Mouse (Mus musculus) C2C12 (cell line): ENCODE results near the gene Fcrl1. TPM values are rescaled to one million over a fixed set of nuclear protein-coding genes. Genes with fewer than 3 reads are reported as not detected.
"Not testable (repeated sequence)": the region's sequence is repeated elsewhere in the genome, so short reads cannot be mapped to it uniquely, and the experiment has no call there.

Source experiments
- H3K27me3 ChIP-seq: one replicate; pipeline ENCODE4 v1.6.1; 2011; ENCODE audit not compliant: control insufficient read depth, insufficient read depth, insufficient read length
- H3K36me3 ChIP-seq: one replicate; pipeline ENCODE4 v1.6.1; 2011; ENCODE audit not compliant: control insufficient read depth, insufficient read depth
- H3K4me3 ChIP-seq: one replicate; pipeline ENCODE4 v1.5.1; 2011; ENCODE audit warnings: mild to moderate bottlenecking, control low read depth; ENCODE audit not compliant: poor library complexity, insufficient read depth, severe bottlenecking
- H3K79me2 ChIP-seq: one replicate; pipeline ENCODE4 v1.6.1; 2011; ENCODE audit not compliant: control insufficient read depth, insufficient read depth
- H3K79me3 ChIP-seq: one replicate; pipeline ENCODE4 v1.6.1; 2011; ENCODE audit warnings: low read depth, control low read depth
- H3ac ChIP-seq: one replicate; pipeline ENCODE3; 2011; ENCODE audit warnings: low read depth; ENCODE audit not compliant: control insufficient read depth, insufficient read length
- CEBPB ChIP-seq: IDR thresholded peaks from one replicate; pipeline ENCODE4 v1.6.1; 2011; ENCODE audit warnings: low read depth, mild to moderate bottlenecking, control low read depth, moderate library complexity
- CTCF ChIP-seq: IDR thresholded peaks from one replicate; pipeline ENCODE4 v1.5.1; 2011; ENCODE audit not compliant: control insufficient read depth, insufficient read depth, insufficient read length
- FOSL1 ChIP-seq: IDR thresholded peaks from one replicate; pipeline ENCODE4 v1.8.0; 2011; ENCODE audit warnings: mild to moderate bottlenecking, low read length; ENCODE audit not compliant: poor library complexity, insufficient read depth, severe bottlenecking
- MAX ChIP-seq: IDR thresholded peaks from one replicate; pipeline ENCODE4 v1.6.1; 2011; ENCODE audit warnings: mild to moderate bottlenecking, control low read depth
- MYOD1 ChIP-seq: IDR thresholded peaks from one replicate; pipeline ENCODE4 v1.6.1; 2011; ENCODE audit warnings: low read depth; ENCODE audit not compliant: control insufficient read depth, insufficient read length
- MYOG ChIP-seq: IDR thresholded peaks from one replicate; pipeline ENCODE4 v1.6.1; 2011; ENCODE audit not compliant: control insufficient read depth, insufficient read length; ENCODE audit errors: extremely low read depth
- USF1 ChIP-seq: IDR thresholded peaks from one replicate; pipeline ENCODE4 v1.6.1; 2011; ENCODE audit warnings: low read depth, mild to moderate bottlenecking, control low read depth, moderate library complexity
- polyA plus RNA-seq: library from polyadenylated mRNA; unstranded; fragments of >200 nt; fragmentation: generic; extraction: Trizol; gene quantifications from one replicate; pipeline ENCODE4 v1.2.1, GENCODE M21; 2012; ENCODE audit warnings: missing spikeins

Gene Fcrl1
- polyA plus RNA-seq, 1 experiment, result not detected

DNA sequence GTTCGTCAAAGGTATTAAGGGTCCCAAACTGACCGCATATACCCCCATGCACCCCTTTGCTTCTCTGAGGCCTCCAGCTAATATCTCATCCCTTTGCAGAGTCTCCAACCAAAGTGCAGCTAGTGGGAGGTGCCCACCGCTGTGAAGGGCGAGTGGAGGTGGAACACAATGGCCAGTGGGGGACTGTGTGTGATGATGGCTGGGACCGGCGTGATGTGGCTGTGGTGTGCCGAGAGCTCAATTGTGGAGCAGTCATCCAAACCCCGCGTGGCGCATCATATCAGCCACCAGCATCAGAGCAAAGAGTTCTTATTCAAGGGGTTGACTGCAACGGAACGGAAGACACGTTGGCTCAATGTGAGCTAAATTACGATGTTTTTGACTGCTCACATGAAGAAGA, 10.5 kb upstream of the Fcrl1 start:
- peaks cover 8% of the 10 kb centered on the region for H3K27me3 ChIP-seq
- no peaks in the 10 kb centered on the region for H3K79me2 ChIP-seq
- no peak overlapping the region for H3ac ChIP-seq
- TF ChIP-seq CTCF (no peak), MYOG (no peak), CEBPB (no peak), MAX (no peak), MYOD1 (no peak), USF1 (no peak), FOSL1 (no peak)
- no peak overlapping the region for H3K4me3 ChIP-seq
- H3K36me3 ChIP-seq, result no peaks in the 10 kb centered on the region
- no peaks in the 10 kb centered on the region for H3K79me3 ChIP-seq

GRCm38 (mm10) chr3:87367511-87367910, 8.7 kb upstream of the Fcrl1 start:
- TF ChIP-seq MYOG, result no peak
- no peak for TF ChIP-seq MAX
- TF ChIP-seq CEBPB, result no peak
- no peak for TF ChIP-seq CTCF
- no peak for TF ChIP-seq MYOD1
- no peak for TF ChIP-seq FOSL1
- TF ChIP-seq USF1, result no peak
- H3K36me3 ChIP-seq, result no peaks in the 10 kb centered on the region
- no peaks in the 10 kb centered on the region for H3K79me3 ChIP-seq
- H3K27me3 ChIP-seq, result peaks cover 8% of the 10 kb centered on the region
- no peak overlapping the region for H3ac ChIP-seq
- H3K4me3 ChIP-seq, result no peak overlapping the region
- no peaks in the 10 kb centered on the region for H3K79me2 ChIP-seq

DNA sequence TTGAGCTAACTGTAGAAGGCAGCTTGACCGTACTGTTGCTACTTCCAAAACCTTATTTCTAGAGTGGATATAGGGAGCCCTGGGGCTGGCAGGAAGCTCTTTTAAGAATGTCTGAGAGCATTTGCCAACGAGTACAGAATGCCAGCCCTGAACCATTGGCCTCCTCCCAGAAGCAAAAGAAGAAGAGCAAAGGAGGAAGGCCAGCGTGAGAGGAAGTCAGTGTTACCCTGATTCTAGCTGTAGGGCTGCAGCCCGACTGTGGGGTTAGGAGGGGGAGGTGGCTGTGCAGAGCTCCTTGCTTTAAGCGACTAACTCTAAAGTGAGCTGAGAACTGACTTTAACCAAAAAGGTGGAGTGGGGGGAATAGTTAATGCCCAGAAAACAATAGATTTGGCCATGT, 7.0 kb upstream of the Fcrl1 start:
- no peaks in the 10 kb centered on the region for H3K79me3 ChIP-seq
- H3K79me2 ChIP-seq, result no peaks in the 10 kb centered on the region
- H3K36me3 ChIP-seq, result no peaks in the 10 kb centered on the region
- peaks cover 10% of the 10 kb centered on the region for H3K27me3 ChIP-seq
- H3K4me3 ChIP-seq, result no peak overlapping the region
- H3ac ChIP-seq, result no peak overlapping the region
- TF ChIP-seq FOSL1 (no peak), CTCF (no peak), MAX (no peak), MYOG (no peak), CEBPB (no peak), MYOD1 (no peak), USF1 (no peak)

GRCm38 (mm10) chr3:87377228-87377627, 1.0 kb downstream of the Fcrl1 start:
- TF ChIP-seq MYOD1 (no peak), CTCF (no peak), USF1 (no peak), CEBPB (no peak)
- Histone ChIP-seq H3K27me3 (peaks cover 4% of the 10 kb centered on the region), H3K79me3 (no peaks in the 10 kb centered on the region), H3K36me3 (no peaks in the 10 kb centered on the region), H3K79me2 (no peaks in the 10 kb centered on the region), H3K4me3 (no peak overlapping the region), H3ac (no peak overlapping the region)

GRCm38 (mm10) chr3:87377719-87378118, 1.5 kb downstream of the Fcrl1 start:
- TF ChIP-seq CEBPB, result no peak
- no peak for TF ChIP-seq MYOG
- no peak for TF ChIP-seq USF1
- no peak for TF ChIP-seq MAX
- TF ChIP-seq CTCF, result no peak
- no peak for TF ChIP-seq MYOD1
- no peak for TF ChIP-seq FOSL1
- H3K79me2 ChIP-seq, result no peaks in the 10 kb centered on the region
- H3K27me3 ChIP-seq, result peaks cover 4% of the 10 kb centered on the region
- H3K36me3 ChIP-seq, result no peaks in the 10 kb centered on the region
- H3K4me3 ChIP-seq, result no peak overlapping the region
- no peak overlapping the region for H3ac ChIP-seq
- H3K79me3 ChIP-seq, result no peaks in the 10 kb centered on the region

DNA sequence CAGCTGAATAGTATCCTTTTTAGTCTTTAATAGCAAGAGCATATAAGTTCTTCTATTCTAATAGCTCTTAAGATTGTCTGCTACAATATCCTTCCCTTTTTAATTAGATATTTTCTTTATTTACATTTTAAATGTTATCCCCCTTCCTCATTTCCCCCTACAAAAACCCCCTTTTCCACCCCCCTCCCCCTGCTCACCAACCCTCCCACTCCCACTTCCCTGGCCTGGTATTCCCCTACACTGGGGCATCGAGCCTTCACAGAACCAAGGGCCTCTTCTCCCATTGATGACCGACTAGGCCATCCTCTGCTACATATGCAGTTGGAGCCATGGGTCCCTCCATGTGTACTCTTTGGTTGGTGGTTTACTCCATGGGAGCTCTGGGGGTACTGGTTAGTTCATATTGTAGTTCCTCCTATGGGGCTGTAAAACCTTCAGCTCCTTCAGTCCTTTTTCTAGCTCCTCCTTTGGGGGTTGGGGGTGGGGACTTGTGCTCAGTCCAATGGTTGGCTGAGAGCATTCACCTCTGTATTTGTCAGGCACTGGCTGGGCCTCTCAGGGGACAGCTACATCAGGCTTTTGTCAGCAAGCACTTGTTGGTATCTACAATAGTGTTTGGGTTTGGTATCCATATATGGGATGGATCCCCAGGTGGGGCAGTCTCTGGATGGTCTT, 3.6 kb downstream of the Fcrl1 start:
- not testable (repeated sequence) for H3K27me3 ChIP-seq, H3K36me3 ChIP-seq, H3K4me3 ChIP-seq, H3K79me3 ChIP-seq, H3ac ChIP-seq, H3K79me2 ChIP-seq
